Mouse (Mus musculus) heart, adult 2 months (tissue): Measurements from ENCODE around the gene Tpt1.

Source experiments
- CTCF ChIP-seq: fragments of 200-600 bp; IDR thresholded peaks from 2 replicates; pipeline ENCODE4 v1.8.1; 2022; ENCODE audit warnings: antibody characterized with exemption, mild to moderate bottlenecking, moderate library complexity
- POLR2A ChIP-seq: fragments of 200-500 bp; IDR thresholded peaks from 2 replicates; pipeline ENCODE4 v1.6.1; 2011; ENCODE audit warnings: mild to moderate bottlenecking, low read depth, low read length, control low read depth; ENCODE audit not compliant: insufficient read depth

DNA sequence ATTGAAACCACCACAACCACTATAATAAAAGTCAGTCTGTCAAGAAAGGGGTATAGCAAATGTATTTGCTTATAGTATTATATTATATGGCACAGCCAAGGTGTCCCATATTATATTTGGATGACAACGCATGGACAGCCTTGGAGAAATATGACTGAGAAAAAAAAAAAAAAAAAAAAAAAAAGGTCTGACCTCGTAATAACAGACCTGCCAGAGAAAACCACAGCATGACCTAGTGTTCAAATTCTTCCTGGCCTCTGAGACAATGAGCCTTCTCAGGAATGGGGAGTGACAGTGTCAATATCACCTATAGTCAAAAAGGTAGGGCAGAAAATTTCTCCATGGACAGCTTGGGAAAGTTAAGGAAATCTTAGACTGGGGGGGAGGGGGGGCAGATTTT, 25.6 kb upstream of the Tpt1 start:
- TF ChIP-seq CTCF: no peak
- no peak for TF ChIP-seq POLR2A
